Mouse (Mus musculus): ENCODE data around the gene H1f0.

The H1f0 gene

DNA sequence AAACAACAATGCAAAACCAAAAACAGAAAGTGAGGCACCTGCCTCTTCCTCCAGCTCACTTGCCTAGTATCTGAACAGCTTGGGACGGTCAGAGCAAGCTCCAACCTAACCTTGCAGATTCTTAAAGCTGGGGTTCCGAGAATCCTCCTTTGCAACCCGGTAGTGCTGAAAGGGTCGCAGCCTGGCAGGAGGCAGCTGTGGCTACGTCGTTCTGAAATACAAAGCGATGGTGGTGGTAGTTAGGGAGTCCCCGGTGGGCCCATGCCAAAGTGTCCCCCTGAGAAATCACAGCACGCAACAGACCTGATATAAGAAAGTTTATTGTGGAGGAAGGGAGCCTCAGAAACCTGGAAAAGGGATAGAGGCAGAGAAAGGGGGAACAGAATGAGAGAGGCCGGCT, 10.1 kb downstream of the H1f0 start:
- DNase-seq (ENCODE audit: low read depth, low spot score) = no peak

DNA sequence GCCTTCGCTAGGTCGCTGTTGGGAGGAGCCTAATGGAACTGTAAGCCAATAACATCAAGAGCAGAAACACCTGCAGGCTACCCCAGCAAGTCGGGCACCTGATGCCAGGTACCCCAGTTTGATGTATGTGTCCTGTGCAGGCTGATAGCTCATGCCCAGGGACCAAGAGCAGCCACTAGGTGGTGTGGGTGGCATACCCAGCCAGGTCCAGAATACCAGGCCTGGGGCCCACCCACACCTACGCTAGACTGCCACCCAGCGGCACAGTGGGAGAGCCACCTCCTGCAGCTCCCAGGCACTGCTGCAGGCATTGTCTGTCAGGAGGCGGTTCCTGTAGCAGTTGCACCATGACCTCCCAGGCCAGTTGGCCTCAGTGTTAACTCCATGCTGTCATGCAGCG, 10.6 kb downstream of the H1f0 start:
- peak; percentile 93 for DNase-seq (ENCODE audit: low read depth, low spot score)

DNA sequence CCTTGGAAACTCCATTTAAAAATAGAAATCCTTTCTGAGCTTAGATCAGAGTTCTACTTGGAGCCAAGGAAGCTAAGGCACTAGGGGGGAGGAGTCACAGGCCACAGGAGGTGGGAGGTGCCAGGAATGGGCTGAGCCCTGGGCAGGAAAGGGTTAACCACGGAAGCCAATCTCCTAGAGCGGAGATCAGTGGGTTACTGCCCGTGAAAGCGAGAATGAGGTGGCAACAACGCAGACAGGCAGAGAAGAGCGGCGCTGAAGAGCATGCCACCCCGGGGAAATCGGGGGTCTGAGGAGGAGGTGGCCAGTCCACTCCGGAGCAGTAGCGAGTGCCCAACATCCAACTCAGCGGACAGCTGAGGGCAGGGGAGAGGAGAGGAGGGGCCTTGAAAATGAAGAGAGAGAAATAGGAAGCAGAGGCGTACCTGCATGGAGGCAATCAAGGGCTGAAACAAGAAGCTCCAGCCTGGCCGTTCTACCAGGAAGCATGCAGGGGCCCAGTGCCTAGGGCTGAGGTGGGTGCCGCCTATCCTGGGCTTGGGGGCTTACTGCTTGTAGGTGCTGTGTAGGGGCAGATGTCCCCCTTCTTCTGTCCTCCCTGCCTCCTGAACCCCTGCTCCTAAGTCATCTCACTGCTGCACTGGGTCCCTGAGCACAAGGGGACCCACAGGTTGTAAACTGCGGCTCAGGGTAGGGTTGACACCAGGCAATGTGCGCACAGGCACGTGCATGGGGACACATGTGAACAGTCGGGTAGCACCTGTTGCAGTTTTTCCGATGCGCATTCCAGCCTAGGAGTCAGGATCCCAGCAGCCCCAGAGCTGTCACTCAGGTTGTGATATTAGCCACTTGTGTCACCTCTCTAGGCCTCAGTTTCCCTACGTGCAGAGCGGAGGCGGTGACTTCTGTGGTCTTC, 12.5 kb downstream of the H1f0 start:
- peak; percentile 79 for DNase-seq (ENCODE audit: low read depth, low spot score)

DNA sequence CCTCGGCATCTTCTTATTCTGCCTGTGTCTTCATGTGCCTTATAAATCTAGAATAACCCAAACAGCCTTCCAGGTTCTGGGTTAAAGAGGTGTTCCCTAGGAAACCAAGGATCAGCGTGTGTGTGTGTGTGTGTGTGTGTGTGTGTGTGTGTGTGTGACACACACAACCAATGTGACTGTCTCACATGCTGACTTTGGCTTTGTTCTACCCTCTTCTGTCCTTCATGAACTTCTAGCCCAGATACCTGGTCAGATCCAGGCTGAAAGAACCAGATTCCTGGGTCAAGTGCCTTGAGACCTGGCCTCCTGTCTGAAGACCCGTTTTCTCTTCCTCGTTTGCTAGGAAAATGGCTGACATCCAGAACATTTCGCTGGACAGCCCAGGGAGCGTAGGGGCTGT, 13.3 kb downstream of the H1f0 start, which contains the start of gene Galr3:
Gene Galr3, plus strand, starts transcription at position 301 of the 400 bp plus-strand sequence.
- no peak for DNase-seq (ENCODE audit: low read depth, low spot score)

DNA sequence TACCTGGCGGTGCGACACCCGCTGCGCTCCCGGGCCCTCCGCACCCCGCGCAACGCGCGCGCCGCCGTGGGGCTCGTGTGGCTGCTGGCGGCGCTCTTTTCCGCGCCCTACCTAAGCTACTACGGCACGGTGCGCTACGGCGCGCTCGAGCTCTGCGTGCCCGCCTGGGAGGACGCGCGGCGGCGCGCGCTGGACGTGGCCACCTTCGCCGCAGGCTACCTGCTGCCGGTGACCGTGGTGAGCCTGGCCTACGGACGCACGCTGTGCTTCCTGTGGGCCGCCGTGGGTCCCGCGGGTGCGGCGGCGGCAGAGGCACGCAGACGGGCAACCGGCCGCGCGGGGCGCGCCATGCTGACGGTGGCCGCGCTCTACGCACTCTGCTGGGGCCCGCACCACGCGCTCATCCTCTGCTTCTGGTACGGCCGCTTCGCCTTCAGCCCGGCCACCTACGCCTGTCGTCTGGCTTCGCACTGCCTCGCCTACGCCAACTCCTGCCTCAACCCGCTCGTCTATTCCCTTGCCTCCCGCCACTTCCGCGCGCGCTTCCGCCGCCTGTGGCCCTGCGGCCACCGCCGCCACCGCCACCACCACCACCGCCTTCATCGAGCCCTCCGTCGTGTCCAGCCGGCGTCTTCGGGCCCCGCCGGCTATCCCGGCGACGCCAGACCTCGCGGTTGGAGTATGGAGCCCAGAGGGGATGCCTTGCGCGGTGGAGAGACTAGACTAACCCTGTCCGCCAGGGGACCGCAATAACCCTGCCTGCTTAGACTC, 14.7 kb downstream of the H1f0 start:
- peak; percentile 60 for DNase-seq (ENCODE audit: low read depth, low spot score)

DNA sequence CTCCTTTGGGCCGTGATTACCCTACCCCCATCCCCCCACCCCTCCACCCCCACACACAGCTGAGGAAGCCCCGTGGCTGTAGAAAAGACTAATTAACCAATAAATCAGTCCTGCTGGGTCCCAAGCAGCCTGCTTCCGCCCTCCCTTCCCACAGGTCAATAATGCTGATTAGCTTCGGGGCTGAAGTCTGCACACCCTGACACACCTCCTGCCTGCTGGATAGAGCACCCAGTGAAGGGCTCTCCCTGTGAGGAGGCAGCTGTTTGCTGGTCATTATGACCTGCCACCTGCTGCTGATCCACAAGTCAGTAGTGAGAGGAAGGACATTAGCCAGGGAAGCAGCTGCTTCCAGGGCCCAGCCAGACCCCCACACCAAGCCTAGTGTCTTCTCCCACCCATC, 16.6 kb downstream of the H1f0 start:
- DNase-seq (ENCODE audit: low read depth, low spot score) = no peak

DNA sequence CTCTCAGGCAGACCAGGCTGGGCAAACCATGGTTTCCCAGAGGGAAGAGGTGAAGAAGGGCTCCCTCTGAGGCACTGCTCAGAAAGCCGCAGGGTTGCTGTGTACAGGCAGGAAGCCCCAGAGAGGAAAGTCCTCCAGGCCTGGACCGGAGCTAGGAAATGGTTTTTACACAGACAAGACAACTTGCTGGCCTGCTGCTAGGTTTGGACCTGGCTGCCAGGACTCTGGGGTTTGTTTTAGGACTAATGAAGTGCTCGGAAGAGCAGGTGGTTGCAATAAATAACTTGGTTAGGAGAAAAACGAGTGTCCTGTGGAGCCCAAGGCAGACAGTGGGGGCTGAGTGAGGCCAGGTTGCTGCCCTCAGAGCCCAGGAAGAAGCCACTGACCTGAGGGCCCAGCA, 19.9 kb downstream of the H1f0 start:
- no peak for DNase-seq (ENCODE audit: low read depth, low spot score)

DNA sequence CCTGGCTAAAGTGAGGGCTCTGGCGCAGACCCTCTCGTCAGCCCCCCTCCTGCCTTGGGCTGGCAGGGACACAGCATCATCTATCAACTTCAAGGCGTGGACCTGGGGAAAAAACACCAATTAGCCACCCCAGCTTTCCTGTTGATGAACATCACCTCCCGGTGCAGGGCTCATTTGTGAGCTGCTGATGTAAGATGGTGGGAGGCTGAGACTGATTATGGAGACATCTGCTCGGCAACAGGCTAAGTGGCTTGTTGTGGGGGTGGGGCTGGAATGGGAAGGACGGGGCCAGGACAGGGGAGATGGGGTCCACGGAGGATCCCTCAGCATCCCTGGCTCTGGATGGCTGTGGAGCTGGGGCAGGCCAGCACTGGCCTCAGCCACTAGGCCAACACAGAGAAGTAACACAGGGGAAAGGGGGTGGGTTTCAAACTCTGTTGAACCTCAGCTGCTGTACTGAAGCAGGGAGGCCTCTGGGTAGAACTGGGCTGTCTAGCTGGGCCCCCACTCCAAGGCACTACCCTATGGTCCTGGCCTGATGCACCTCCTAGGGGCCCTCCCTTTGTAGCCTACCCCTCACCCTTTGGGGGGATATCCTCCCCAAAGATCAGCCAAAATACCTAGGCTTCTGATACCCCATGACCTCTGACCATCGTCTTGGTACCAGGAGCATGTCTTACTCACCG, 22.1 kb downstream of the H1f0 start:
- no peak for DNase-seq (ENCODE audit: low read depth, low spot score)

DNA sequence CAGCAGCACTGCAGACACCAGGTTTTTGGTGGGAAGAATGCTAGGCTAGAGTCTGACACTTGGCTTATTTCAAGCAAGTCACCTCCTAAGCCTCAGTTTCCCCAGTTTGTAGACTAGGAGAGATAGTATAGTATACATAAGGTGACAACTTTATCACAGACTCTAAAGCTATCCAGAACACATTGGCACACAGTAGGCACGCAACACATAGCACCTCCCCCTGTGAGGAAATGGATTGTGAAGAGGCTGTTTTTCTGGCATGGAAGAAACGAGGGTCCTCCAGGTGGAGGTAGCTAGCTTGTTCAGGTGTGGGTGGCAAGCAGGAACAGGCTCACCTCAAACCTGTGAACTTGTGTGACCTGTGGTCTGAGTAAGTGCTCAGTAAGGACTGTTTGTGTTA, 22.7 kb downstream of the H1f0 start:
- DNase-seq (ENCODE audit: low read depth, low spot score) = no peak

DNA sequence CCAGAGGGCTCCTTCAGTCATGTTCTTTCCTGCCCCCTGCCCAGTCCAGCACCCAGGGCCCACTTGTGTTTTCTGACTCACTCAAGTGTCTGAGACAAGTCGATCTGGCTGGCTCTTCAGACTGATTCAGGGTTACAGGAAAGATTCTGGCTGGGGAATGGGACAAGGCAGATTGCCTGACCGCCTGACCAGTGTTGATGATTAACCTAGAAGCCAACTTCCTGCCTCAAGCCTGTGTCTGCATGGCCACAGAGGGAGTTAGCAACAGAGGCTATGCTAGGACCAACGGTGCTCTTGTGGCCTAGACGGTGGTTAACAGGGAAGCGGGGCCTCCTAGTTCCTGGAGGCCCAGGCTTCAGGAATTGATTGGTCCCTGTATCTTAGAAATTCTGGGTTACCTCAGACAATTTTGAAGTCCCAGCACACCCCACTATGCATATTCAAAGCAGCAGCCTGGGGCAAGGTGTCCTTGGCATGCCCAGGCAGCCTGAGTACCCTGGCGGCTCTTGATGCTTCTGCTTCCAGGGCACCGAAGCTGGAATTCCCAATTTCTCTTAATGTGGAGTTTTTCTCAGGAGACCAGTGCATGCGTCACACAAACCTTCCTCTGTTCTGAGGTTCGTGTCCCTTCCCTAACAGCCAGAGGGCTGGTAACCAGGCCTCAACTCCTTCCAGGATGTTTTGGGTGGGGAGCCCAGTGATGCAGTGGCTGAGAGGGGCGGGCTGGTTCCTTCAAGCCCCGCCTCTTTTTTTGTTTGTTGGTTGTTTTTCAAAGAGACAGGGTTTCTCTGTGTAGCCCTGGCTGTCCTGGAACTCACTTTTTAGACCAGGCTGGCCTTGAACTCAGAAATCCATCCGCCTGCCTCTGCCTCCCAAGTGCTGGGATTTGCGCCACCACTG, 23.5 kb downstream of the H1f0 start:
- no peak for DNase-seq (ENCODE audit: low read depth, low spot score)

DNA sequence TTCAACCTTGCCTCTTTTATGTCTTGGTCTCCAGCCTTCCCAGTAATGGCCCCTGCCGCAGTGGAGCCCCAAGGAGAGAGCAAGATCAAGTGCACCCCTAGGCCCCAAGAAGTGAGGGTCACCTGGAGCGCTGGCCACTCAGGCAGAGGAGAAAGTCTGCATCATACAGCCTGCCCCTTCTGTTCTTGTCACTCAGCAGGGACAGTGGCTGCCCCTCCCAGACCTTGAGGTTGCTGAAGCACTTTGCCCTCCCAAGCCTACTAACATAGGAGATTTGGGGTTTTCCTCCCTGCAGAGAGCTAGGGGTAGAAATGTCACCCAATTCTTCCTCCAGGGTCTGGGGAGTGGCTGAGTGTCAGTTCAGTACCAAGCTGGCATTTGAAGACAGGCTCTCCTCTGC, 24.1 kb downstream of the H1f0 start:
- DNase-seq (ENCODE audit: low read depth, low spot score) = no peak

DNA sequence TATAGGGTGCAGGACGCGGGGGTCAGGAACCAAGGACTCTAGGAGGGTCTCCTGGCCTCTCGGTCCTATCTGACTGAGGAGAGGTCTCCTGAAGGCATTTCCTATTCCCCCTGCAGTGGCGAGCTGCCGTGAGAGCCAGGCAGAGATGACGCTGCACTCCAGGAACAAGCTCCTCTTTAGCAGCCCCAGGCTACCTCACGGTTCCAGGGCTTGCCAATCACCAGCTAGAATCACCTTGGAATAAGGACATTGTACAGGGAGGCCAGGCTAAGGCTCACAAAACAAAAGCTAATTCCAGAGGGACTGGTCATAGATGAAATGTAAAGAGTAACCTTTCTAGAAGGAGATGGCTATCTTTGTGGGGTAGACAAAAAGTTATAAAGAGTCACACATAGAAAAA, 28.4 kb downstream of the H1f0 start:
- DNase-seq (ENCODE audit: low read depth, low spot score) = no peak

DNA sequence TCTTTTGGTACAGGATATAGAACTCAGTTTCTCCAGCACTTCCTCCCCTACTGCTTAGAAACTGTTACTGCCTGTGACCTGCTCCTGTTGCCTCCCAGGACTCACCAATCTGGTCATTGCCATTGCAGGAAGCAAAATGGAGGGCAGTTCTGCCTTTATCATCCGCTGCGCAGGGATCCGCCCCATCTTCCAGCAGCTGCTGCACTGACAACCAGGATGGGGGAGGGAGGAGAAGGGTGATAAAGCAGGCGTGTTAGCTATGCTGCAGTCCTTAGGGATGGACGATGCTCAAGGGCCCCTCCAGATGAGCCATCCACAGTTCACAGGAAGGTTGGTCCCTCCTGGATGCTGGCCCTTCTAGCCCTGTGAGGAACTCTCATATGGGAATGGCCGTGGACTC, 29.6 kb downstream of the H1f0 start:
- DNase-seq (ENCODE audit: low read depth, low spot score) = no peak

DNA sequence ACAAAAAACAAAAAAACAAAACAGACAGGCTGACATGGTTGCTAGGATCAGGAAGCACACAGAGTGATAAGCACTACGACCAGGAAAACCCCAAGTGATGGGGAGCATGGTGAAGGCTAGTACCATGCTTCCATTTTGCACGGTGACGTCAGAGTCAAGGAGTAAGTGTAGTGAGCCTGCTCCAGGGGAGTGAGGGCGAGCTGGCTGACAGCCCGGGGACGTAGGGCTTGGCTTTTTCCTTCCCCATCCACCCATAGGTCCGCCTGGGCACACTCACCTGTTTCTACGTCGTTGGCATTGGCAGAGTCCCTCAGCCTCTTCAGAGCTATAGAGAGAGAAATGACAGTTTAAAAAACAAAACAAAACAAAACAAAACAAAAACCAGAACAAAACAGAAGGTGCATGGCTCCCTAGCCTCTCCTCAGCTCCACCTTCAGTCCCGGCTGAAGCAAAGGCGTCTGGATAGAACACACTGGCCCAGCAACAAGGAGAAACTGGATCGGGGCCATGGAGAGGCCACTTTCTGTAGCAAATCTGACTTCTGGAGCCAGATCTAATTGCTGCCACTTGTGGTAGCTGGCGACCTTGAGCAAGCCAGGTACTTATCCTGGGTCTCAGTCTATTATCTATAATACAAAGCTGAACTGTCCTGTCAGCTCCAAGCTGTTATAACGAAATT, 32.8 kb downstream of the H1f0 start:
- no peak for DNase-seq (ENCODE audit: low read depth, low spot score)

DNA sequence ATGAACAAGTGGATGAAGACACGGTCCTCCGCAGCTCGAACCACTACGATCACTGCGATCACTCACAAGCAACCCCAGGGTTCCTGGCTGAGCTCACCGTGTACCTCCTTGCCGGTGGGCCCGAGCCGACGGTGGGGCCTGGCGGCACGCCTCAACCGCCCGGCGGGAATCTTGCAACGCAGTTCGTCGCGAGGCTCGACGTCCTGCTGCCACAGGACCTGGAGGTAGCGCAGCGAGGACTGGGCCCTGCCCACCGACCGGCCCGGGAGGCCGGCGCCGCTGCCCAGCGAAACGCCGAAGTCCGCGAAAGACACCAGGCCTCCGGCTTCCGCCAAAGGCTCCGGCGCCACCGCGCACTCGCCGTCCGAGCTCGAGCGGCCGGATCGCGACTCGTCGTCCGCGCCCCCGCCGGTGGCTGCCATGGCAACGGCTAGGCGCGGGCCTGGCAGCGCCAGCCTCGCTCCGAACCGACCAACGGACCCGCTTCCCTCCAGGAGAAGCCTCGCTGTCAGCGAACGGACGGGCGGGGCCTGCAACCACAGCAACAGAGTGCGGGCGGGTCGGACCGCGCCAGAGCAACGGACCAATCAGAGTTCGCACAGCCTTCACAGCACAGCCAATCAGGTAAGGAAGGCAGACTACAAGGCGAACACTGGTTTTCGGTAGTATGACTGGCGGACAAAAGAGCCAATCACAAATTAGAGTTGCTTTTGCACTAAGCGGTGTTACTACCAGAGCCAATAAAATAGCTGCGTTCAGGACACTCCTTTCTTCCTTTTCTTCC, 34.3 kb downstream of the H1f0 start, which contains the start of gene Ankrd54:
Gene Ankrd54, minus strand, starts transcription at position 518 of the 784 bp plus-strand sequence.
- DNase-seq (ENCODE audit: low read depth, low spot score) = peak; percentile 100

DNA sequence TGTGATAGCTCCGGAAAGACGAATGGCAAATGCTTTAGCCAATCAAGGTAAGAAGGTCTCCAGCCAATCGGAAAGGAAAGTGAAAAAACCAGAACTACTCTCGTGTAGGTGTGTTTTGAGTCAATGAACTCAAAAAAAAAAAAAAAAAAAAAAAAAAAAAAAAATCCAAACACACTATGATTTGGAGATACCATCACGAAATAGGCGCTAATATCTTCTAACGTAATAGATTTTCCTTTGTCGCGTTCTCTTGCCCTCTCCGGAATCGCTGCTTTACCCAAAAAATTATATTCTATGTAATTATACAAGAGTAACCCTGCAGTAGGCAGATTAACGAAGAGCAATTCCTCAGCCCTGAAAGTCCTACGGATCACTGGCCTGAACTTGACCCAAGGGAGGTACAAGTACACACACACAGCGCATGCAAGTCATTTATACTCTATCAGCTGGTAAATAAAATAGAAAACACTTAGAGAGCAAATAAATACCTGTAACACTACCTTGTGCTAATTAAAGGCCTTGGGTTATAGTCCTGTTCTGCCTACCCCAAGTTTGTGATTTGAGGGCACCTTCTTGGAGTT, 35.0 kb downstream of the H1f0 start:
- DNase-seq (ENCODE audit: low read depth, low spot score) = peak; percentile 16

DNA sequence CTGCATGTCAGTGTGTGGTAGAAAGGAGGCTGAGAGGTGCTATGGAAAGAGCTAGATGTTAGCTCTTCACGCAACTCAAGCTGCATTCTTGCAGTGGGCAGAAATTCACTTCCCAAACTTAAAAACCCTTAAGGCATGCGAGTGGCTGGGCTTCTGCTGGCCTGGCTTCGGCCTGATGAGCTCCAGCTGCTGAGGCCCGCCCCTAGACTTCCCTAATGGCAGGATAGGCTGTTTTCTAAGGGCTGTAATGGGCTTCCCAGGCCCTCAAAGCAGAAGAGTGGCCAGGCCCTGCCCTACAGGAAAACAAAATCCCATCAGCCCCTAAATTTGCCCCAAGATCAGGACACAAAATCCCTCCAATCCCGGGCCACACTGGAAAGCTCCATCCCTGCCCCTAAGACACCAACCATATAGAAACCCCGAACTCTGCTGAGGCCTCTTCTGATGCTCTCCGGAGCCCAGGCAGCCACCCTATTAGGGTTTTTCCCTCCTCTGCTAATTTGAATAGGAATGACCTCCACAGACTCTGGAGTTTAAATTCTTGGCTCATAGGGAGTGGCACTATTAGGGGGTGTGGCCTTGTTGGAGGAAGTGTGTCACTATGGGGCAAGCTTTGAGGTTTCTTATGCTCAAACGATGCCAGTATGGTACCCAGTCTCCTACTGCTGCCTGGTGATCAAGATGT, 37.0 kb downstream of the H1f0 start:
- DNase-seq (ENCODE audit: low read depth, low spot score) = no peak

DNA sequence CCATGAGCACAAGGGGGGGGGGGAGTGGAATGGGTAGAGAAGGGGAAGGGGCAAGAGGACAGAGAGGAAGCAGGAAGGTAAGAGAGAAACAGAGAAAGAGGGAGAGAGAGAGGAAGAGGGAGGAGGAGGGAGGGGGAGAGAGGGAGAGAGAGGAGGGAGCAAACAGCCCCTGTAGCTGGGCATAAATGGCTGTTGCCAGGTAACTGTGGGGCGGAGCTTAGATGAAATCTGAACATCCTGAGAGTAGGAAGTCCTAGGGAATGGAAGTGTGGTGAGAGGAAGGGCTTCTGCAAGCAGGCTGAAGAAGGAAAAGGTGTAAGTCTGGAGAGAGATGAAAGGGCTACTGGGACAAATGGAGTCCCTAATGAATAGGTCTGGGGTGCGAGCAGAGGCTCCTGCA, 38.0 kb downstream of the H1f0 start:
- no peak for DNase-seq (ENCODE audit: low read depth, low spot score)

DNA sequence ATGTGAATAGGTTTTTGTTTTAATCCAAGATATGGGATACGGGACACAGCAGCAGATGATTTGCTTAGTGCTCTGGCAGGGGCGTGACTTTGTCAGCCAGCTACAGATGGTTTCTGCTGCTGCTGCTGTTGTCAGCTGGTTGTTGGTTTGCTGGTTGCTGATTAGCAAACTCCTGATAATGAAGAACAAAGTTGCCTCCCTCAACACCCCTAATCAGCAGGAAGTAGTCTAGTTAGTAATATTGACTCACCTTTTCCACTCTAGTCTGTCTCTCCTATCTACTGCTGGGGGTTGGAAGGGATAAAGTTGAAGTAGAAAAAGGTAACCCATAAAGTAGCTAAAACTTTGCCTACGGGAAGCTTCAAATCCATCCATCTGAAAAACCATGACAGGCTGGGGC, 39.4 kb downstream of the H1f0 start:
- peak; percentile 50 for DNase-seq (ENCODE audit: low read depth, low spot score)

Measured in CD4-positive helper T cell, adult 2 months (primary cell).